Mouse (Mus musculus) megakaryocyte, embryonic 14.5 days (primary cell): ENCODE measurements around the gene Prcd.

ENCODE experiments used
- FLI1 ChIP-seq: IDR thresholded peaks from 2 replicates; pipeline ENCODE4 v1.6.1; 2012; ENCODE audit warnings: low read length, inconsistent platforms, mixed read lengths
- GATA1 ChIP-seq: IDR thresholded peaks from 3 replicates; pipeline ENCODE4 v1.6.1; 2012; ENCODE audit warnings: mixed read lengths, low read length, inconsistent platforms, borderline replicate concordance

GRCm38 (mm10) chr11:116659027-116659621 is 5.8 kb downstream of the Prcd start:
- TF ChIP-seq GATA1 (no peak), FLI1 (no peak)
